Mouse (Mus musculus) hindbrain, embryonic 16.5 days (tissue): ENCODE measurements at regions not wholly inside any gene's neighbourhood (a gene's known extent, or its start where the extent isn't known, plus 50 kb on each side); places are given as distances from the start of the nearest gene placed in this dataset.

ENCODE experiments used
- ATAC-seq: fragments of 200-750 bp; cut with Nextera tagmentation; 2 replicates; pipeline ENCODE4 v1.8.0; 2017; ENCODE audit warnings: moderate TSS enrichment, moderate library complexity
- H3K27ac ChIP-seq: fragments of 300-500 bp; sonication (generic); 2 replicates; pipeline ENCODE4 v1.5.1; 2014; ENCODE audit warnings: low read depth, mild to moderate bottlenecking, control low read depth, low read length, moderate library complexity
- H3K27me3 ChIP-seq: fragments of 300-500 bp; sonication (generic); replicated peaks from 2 replicates; pipeline ENCODE4 v1.6.1; 2014; ENCODE audit warnings: low read length; ENCODE audit not compliant: control insufficient read depth, insufficient read depth
- H3K36me3 ChIP-seq: fragments of 300-500 bp; sonication (generic); 2 replicates; pipeline ENCODE4 v1.6.1; 2014; ENCODE audit warnings: mild to moderate bottlenecking, low read length, moderate library complexity, mixed read lengths; ENCODE audit not compliant: control insufficient read depth, insufficient read depth
- H3K4me1 ChIP-seq: fragments of 300-500 bp; sonication (generic); 2 replicates; pipeline ENCODE4 v1.6.1; 2014; ENCODE audit warnings: low read depth, low read length; ENCODE audit not compliant: control insufficient read depth, insufficient read depth
- H3K4me2 ChIP-seq: fragments of 300-500 bp; sonication (generic); 2 replicates; pipeline ENCODE4 v1.6.1; 2014; ENCODE audit warnings: mild to moderate bottlenecking, low read length, control low read depth, moderate library complexity
- H3K4me3 ChIP-seq: fragments of 300-500 bp; sonication (generic); 2 replicates; pipeline ENCODE4 v1.5.1; 2014; ENCODE audit warnings: mild to moderate bottlenecking, low read length, control low read depth, moderate library complexity
- H3K9ac ChIP-seq: fragments of 300-500 bp; sonication (generic); 2 replicates; pipeline ENCODE4 v1.6.1; 2014; ENCODE audit warnings: low read depth, mild to moderate bottlenecking, control low read depth, low read length, moderate library complexity
- H3K9me3 ChIP-seq: fragments of 300-500 bp; sonication (generic); 2 replicates; pipeline ENCODE4 v1.6.1; 2014; ENCODE audit warnings: mild to moderate bottlenecking, low read length, moderate library complexity; ENCODE audit not compliant: control insufficient read depth
- WGBS: fragments of 180-500 bp; shearing (Covaris S2); extraction: QIAGEN DNeasy Blood & Tissue Kit; methylation state at CpG from one replicate; pipeline ENCODE4 v1.1.7; 2014; 5-methylcytosine and 5-hydroxymethylcytosine counted together

GRCm38 (mm10) chr13:107829861-107830260 lies 214.4 kb upstream of the Smim15 start:
- no peak overlapping the region for H3K27ac ChIP-seq
- no peaks in the 10 kb centered on the region for H3K36me3 ChIP-seq
- no peaks in the 10 kb centered on the region for H3K27me3 ChIP-seq
- H3K9me3 ChIP-seq, result no peaks in the 10 kb centered on the region
- no peak overlapping the region for H3K4me2 ChIP-seq
- peaks cover 13% of the 10 kb centered on the region for H3K4me1 ChIP-seq
- WGBS, result 94% methylated on average over 4 of the region's 4 CpGs
- H3K9ac ChIP-seq, result no peak overlapping the region
- no peak for ATAC-seq
- H3K4me3 ChIP-seq, result no peak overlapping the region

GRCm38 (mm10) chr13:107825636-107826035 lies 218.6 kb upstream of the Smim15 start:
- peaks cover 2% of the 10 kb centered on the region; the same call in 1 of the 2 replicates for H3K4me1 ChIP-seq

GRCm38 (mm10) chr13:107823342-107823741 lies 220.9 kb upstream of the Smim15 start:
- WGBS, result 58% methylated on average over 1 of the region's 1 CpGs
- H3K9me3 ChIP-seq, result no peaks in the 10 kb centered on the region
- H3K36me3 ChIP-seq, result no peaks in the 10 kb centered on the region
- no peak overlapping the region for H3K4me2 ChIP-seq
- no peaks in the 10 kb centered on the region for H3K27me3 ChIP-seq
- no peak overlapping the region for H3K27ac ChIP-seq
- H3K9ac ChIP-seq, result no peak overlapping the region
- peaks cover 2% of the 10 kb centered on the region; the same call in 1 of the 2 replicates for H3K4me1 ChIP-seq
- no peak for ATAC-seq
- no peak overlapping the region for H3K4me3 ChIP-seq

More at GRCm38 (mm10) chr13:107825636-107826035, 218.6 kb upstream of the Smim15 start:
- Histone ChIP-seq H3K9me3 (no peaks in the 10 kb centered on the region), H3K4me3 (no peak overlapping the region), H3K27ac (no peak overlapping the region), H3K27me3 (no peaks in the 10 kb centered on the region), H3K36me3 (no peaks in the 10 kb centered on the region), H3K4me2 (no peak overlapping the region), H3K9ac (no peak overlapping the region)
- ATAC-seq, result no peak
- 86% methylated on average over 4 of the region's 4 CpGs for WGBS

- no peaks in the 10 kb centered on the region for H3K27me3 ChIP-seq
- peaks cover 2% of the 10 kb centered on the region; the same call in 1 of the 2 replicates for H3K4me1 ChIP-seq
- H3K27ac ChIP-seq, result no peak overlapping the region
- no peak overlapping the region for H3K4me2 ChIP-seq
- H3K9me3 ChIP-seq, result no peaks in the 10 kb centered on the region
- H3K9ac ChIP-seq, result no peak overlapping the region
- no peaks in the 10 kb centered on the region for H3K36me3 ChIP-seq
- no peak for ATAC-seq
- 76% methylated on average over 2 of the region's 2 CpGs for WGBS
- no peak overlapping the region for H3K4me3 ChIP-seq
Measured at GRCm38 (mm10) chr13:107822198-107822597, 222.0 kb upstream of the Smim15 start.

- no peak for ATAC-seq
- Histone ChIP-seq H3K4me3 (no peak overlapping the region), H3K9ac (no peak overlapping the region), H3K27ac (no peak overlapping the region), H3K27me3 (no peaks in the 10 kb centered on the region), H3K4me1 (peaks cover 33% of the 10 kb centered on the region), H3K36me3 (no peaks in the 10 kb centered on the region), H3K9me3 (no peaks in the 10 kb centered on the region), H3K4me2 (no peak overlapping the region; the same call in 1 of the 2 replicates)
- WGBS, result 23% methylated on average over 9 of the region's 9 CpGs
Measured at GRCm38 (mm10) chr13:107813562-107814161, 230.6 kb upstream of the Smim15 start.

- 39% methylated on average over 5 of the region's 5 CpGs for WGBS
Measured at GRCm38 (mm10) chr13:107812014-107812413, 232.2 kb upstream of the Smim15 start.

GRCm38 (mm10) chr13:107810802-107811192 lies 233.4 kb upstream of the Smim15 start:
- Histone ChIP-seq H3K4me1 (peaks cover 33% of the 10 kb centered on the region), H3K27me3 (no peaks in the 10 kb centered on the region), H3K9me3 (no peaks in the 10 kb centered on the region), H3K27ac (no peak overlapping the region), H3K4me2 (no peak overlapping the region), H3K9ac (no peak overlapping the region), H3K36me3 (no peaks in the 10 kb centered on the region), H3K4me3 (no peak overlapping the region)
- no peak for ATAC-seq
- WGBS, result 79% methylated on average over 9 of the region's 9 CpGs

More at GRCm38 (mm10) chr13:107812014-107812413, 232.2 kb upstream of the Smim15 start:
- H3K36me3 ChIP-seq, result no peaks in the 10 kb centered on the region
- H3K27me3 ChIP-seq, result no peaks in the 10 kb centered on the region
- H3K9ac ChIP-seq, result no peak overlapping the region
- no peak for ATAC-seq
- H3K4me3 ChIP-seq, result no peak overlapping the region
- no peaks in the 10 kb centered on the region for H3K9me3 ChIP-seq
- H3K27ac ChIP-seq, result no peak overlapping the region
- peaks cover 33% of the 10 kb centered on the region for H3K4me1 ChIP-seq
- H3K4me2 ChIP-seq, result no peak overlapping the region

GRCm38 (mm10) chr13:107810060-107810801 lies 234.0 kb upstream of the Smim15 start:
- no peak for ATAC-seq
- H3K27ac ChIP-seq, result no peak overlapping the region
- no peak overlapping the region for H3K4me3 ChIP-seq
- H3K9ac ChIP-seq, result no peak overlapping the region
- no peaks in the 10 kb centered on the region for H3K27me3 ChIP-seq
- H3K4me2 ChIP-seq, result no peak overlapping the region
- H3K4me1 ChIP-seq, result peaks cover 33% of the 10 kb centered on the region
- no peaks in the 10 kb centered on the region for H3K9me3 ChIP-seq
- WGBS, result 79% methylated on average over 9 of the region's 9 CpGs
- H3K36me3 ChIP-seq, result no peaks in the 10 kb centered on the region

GRCm38 (mm10) chr13:107808961-107809360 lies 235.3 kb upstream of the Smim15 start:
- Histone ChIP-seq H3K4me3 (no peak overlapping the region), H3K9ac (no peak overlapping the region), H3K9me3 (no peaks in the 10 kb centered on the region), H3K27me3 (no peaks in the 10 kb centered on the region), H3K4me1 (peaks cover 29% of the 10 kb centered on the region), H3K27ac (no peak overlapping the region), H3K36me3 (0 out of 2 replicates have a peak, but pooled peaks cover 2% of the 10 kb centered on the region), H3K4me2 (no peak overlapping the region)
- no peak for ATAC-seq
- 93% methylated on average over 2 of the region's 2 CpGs for WGBS
